Mouse (Mus musculus): ENCODE results near the gene Fam32a. TPM values are rescaled to one million over a fixed set of nuclear protein-coding genes. Genes with fewer than 3 reads are reported as not detected.

Gene Fam32a
- polyA plus RNA-seq, 1 experiment from 2014 or later = 63.4 TPM

DNA sequence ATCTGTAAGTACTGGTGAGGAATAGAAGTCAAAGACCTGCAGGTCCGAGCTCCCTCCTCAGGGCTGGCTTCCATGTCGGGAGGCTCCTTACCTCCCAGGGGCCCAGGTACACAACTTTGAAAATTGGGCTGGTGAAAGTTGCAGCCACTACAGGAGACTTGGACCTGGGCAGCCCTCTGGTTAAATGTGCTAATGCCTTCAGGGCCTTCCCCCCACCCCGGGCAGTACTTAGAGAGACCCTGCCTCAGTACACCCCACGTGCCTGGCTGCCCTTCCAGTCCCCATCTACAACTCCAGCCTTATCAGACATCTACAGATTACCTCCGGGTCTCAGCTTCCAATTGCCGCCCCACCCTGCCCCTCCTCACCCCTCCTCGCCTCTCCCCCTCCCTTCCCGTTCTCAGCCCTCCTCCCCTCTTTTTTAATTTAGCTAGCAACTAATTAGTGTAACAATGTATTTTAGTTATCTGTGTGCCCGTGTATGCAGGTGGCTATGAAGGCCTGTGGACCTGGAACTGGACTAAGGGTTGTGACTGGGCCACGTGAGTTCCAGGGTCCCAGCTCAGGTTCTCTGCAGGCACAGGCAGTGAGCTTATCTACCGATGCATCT, 51.6 kb downstream of the Fam32a start:
- no peaks in the 10 kb centered on the region for H3K4me1 ChIP-seq (replicated peaks)
- no peak overlapping the region for H3K27ac ChIP-seq
- H3K9me3 ChIP-seq = no peaks in the 10 kb centered on the region
- H3K4me3 ChIP-seq = no peak overlapping the region
- DNase-seq (ENCODE audit: low spot score) = no peak
- WGBS = 76% methylated on average over 11 of the region's 11 CpGs
- no peaks in the 10 kb centered on the region for H3K36me3 ChIP-seq
- H3K27me3 ChIP-seq (ENCODE audit: insufficient read depth, poor library complexity, severe bottlenecking) = no peaks in the 10 kb centered on the region

DNA sequence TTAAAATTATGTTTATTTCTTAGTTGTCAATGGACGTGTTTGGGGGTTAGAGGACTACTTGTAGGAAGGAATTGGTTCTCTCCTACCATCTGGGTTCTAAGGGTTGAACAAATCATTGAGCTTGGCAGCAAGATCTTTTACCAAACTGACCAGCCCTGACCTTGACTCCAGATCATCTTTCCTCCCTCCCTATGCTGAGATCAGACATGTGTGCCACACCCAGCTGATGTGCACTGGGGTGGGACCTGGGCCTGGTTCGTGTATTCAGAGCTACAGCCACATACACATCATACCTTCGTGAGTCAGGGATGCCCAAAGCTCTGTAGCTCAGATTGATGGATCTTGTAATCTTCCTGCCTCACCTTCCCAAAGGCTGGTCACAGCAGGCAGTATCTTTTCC, 52.2 kb downstream of the Fam32a start:
- Histone ChIP-seq H3K27me3 (ENCODE audit: insufficient read depth, poor library complexity, severe bottlenecking) (no peaks in the 10 kb centered on the region), H3K36me3 (no peaks in the 10 kb centered on the region), H3K27ac (no peak overlapping the region), H3K9me3 (no peaks in the 10 kb centered on the region), H3K4me3 (no peak overlapping the region), H3K4me1 (replicated peaks) (no peaks in the 10 kb centered on the region)
- no peak for DNase-seq (ENCODE audit: low spot score)
- 78% methylated on average over 3 of the region's 3 CpGs for WGBS

DNA sequence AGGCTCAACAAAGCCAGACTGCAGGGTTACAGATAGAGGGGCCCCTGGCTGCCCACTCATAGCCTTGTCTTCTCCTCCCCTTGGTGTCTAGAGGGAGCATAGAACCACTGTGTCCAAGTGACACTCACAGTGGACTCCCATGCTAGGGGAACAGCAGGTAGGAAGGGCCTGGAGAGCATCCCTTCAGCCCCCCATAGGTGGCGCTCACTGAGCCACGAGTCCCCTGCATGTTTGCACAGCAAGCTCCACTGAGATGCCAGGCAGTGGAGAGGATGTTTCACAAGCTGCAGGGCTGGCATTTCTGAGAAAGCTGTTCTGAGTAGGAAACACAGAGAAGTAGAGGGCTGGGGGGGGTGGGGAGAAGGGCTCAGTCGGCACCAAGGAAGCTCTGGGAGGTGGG, 52.8 kb downstream of the Fam32a start:
- Histone ChIP-seq H3K36me3 (no peaks in the 10 kb centered on the region), H3K9me3 (no peaks in the 10 kb centered on the region), H3K4me1 (replicated peaks) (no peaks in the 10 kb centered on the region), H3K27me3 (ENCODE audit: insufficient read depth, poor library complexity, severe bottlenecking) (no peaks in the 10 kb centered on the region), H3K27ac (no peak overlapping the region), H3K4me3 (no peak overlapping the region)
- 20% methylated on average over 3 of the region's 3 CpGs for WGBS
- peak; percentile 45 for DNase-seq (ENCODE audit: low spot score)

DNA sequence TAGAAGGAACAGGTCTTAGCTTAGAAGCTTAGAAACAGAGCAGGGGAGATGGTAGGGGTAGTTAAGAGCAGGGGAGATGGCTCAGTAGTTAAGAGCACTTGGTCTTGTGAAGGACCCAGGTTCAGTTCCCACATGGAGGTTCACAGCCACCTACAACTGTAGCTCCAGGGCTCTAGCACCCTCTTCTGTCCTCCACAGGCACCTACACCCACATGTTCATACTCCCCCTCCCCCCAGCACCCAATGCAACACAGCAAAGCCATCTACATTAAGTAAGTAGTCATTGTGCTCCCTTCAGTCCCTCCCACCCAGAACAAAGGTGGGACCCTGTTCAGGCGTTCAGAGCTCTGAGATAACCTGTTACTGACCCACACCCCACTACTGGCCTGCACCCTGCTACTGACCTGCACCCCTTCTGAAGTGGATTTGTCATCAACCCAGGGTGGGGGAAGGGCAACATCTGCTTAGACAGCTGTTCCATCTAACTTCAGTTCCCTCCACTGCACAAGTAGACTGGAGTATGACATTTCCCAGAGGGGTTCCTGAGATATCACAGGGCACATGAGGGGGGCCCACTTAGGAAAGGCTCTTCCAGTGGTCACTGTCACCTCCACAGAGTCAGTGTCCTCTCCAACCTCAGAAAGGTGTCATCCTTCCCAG, 53.7 kb downstream of the Fam32a start:
- 88% methylated on average over 1 of the region's 1 CpGs for WGBS
- no peaks in the 10 kb centered on the region for H3K9me3 ChIP-seq
- H3K27ac ChIP-seq = no peak overlapping the region
- no peaks in the 10 kb centered on the region for H3K36me3 ChIP-seq
- DNase-seq (ENCODE audit: low spot score) = no peak
- H3K4me3 ChIP-seq = no peak overlapping the region
- no peaks in the 10 kb centered on the region for H3K4me1 ChIP-seq (replicated peaks)
- H3K27me3 ChIP-seq (ENCODE audit: insufficient read depth, poor library complexity, severe bottlenecking) = no peaks in the 10 kb centered on the region

DNA sequence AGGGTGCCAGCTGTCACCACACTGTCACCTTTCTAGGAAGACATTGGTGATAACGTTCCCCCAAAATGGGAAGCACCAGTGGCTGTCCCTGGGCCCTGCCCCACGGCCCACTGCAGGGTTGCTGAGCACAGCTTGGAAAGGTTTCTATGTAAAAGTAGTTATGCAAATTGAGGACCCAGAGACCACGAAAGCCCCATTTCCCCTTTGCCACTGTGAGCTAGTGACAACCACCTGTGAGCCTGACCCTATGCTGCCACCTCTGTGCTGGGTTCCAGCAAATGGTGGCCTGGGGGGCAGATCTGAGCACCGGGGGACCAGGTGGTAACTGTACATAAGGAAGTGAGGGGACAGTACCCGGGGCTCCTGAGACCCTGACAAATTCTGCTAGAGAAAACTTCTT, 54.3 kb downstream of the Fam32a start:
- WGBS = 78% methylated on average over 5 of the region's 5 CpGs
- Histone ChIP-seq H3K4me3 (no peak overlapping the region), H3K36me3 (no peaks in the 10 kb centered on the region), H3K9me3 (no peaks in the 10 kb centered on the region), H3K27me3 (ENCODE audit: insufficient read depth, poor library complexity, severe bottlenecking) (no peaks in the 10 kb centered on the region), H3K4me1 (replicated peaks) (no peaks in the 10 kb centered on the region), H3K27ac (no peak overlapping the region)
- no peak for DNase-seq (ENCODE audit: low spot score)

Other genes with a start within 250 kb of the Fam32a start
- gene Cyp4f18, start 210.1 kb upstream of the Fam32a start, polyA plus RNA-seq (2016; fragmentation: Nextera tagmentation; extraction: Ambion mirVana) = 0.50 and 1.0 TPM in 2 replicates
- not detected in 2 replicates for gene Olfr372, start 178.5 kb upstream of the Fam32a start, polyA plus RNA-seq (2016; fragmentation: Nextera tagmentation; extraction: Ambion mirVana)
- 0.04 TPM in 1 of 2 replicates, not detected in the other for gene Olfr373, start 136.6 kb upstream of the Fam32a start, polyA plus RNA-seq (2016; fragmentation: Nextera tagmentation; extraction: Ambion mirVana)
- not detected in 2 replicates for gene Olfr374, start 112.7 kb upstream of the Fam32a start, polyA plus RNA-seq (2016; fragmentation: Nextera tagmentation; extraction: Ambion mirVana)
- gene Tpm4, start 84.8 kb upstream of the Fam32a start, polyA plus RNA-seq (2016; fragmentation: Nextera tagmentation; extraction: Ambion mirVana) = 481 and 624 TPM in 2 replicates
- 141 and 155 TPM in 2 replicates for gene Rab8a, start 58.5 kb upstream of the Fam32a start, polyA plus RNA-seq (2016; fragmentation: Nextera tagmentation; extraction: Ambion mirVana)
- gene Hsh2d, start 30.1 kb upstream of the Fam32a start, polyA plus RNA-seq (2016; fragmentation: Nextera tagmentation; extraction: Ambion mirVana) = not detected in 2 replicates
- not detected in 2 replicates for gene Cib3, start 6.9 kb upstream of the Fam32a start, polyA plus RNA-seq (2016; fragmentation: Nextera tagmentation; extraction: Ambion mirVana)
- not detected in 2 replicates for gene Gm11034, start 6.1 kb upstream of the Fam32a start, polyA plus RNA-seq (2016; fragmentation: Nextera tagmentation; extraction: Ambion mirVana)
- gene Ap1m1, start 20.3 kb downstream of the Fam32a start, polyA plus RNA-seq (2016; fragmentation: Nextera tagmentation; extraction: Ambion mirVana) = 186 and 213 TPM in 2 replicates
- gene Gm10282, start 85.5 kb downstream of the Fam32a start, polyA plus RNA-seq (2016; fragmentation: Nextera tagmentation; extraction: Ambion mirVana) = 31.5 and 33.0 TPM in 2 replicates
- 3.9 and 5.8 TPM in 2 replicates for gene Klf2, start 99.3 kb downstream of the Fam32a start, polyA plus RNA-seq (2016; fragmentation: Nextera tagmentation; extraction: Ambion mirVana)
- 73.8 and 74.3 TPM in 2 replicates for gene Eps15l1, start 201.7 kb downstream of the Fam32a start, polyA plus RNA-seq (2016; fragmentation: Nextera tagmentation; extraction: Ambion mirVana)
- 0.80 and 1.6 TPM in 2 replicates for gene Calr3, start 224.1 kb downstream of the Fam32a start, polyA plus RNA-seq (2016; fragmentation: Nextera tagmentation; extraction: Ambion mirVana)
- 14.3 and 15.5 TPM in 2 replicates for gene 1700030K09Rik, start 224.2 kb downstream of the Fam32a start, polyA plus RNA-seq (2016; fragmentation: Nextera tagmentation; extraction: Ambion mirVana)